Mouse (Mus musculus) urinary bladder, postnatal 10 days (tissue): ENCODE data around the gene Thra.
A peak's percentile ranks its signal among the peaks of the same experiment; 100 is the strongest.

Source experiments
- DNase-seq: peaks from one replicate; pipeline ENCODE4 v3.0.0; 2022; ENCODE audit warnings: low spot score

The Thra gene

GRCm38 (mm10) chr11:98765421-98766309, 25.2 kb downstream of the Thra start:
- DNase-seq, result no peak

GRCm38 (mm10) chr11:98766346-98766745, 25.9 kb downstream of the Thra start:
- DNase-seq, result no peak

GRCm38 (mm10) chr11:98766816-98767215, 26.4 kb downstream of the Thra start:
- no peak for DNase-seq

- no peak for DNase-seq
Observed at GRCm38 (mm10) chr11:98767276-98767675, 26.8 kb downstream of the Thra start.

GRCm38 (mm10) chr11:98767713-98768112, 27.3 kb downstream of the Thra start:
- DNase-seq, result no peak

- no peak for DNase-seq
Observed at GRCm38 (mm10) chr11:98768127-98769006, 27.9 kb downstream of the Thra start.

GRCm38 (mm10) chr11:98769007-98769954, 28.8 kb downstream of the Thra start:
- DNase-seq, result no peak

- DNase-seq, result no peak
Observed at GRCm38 (mm10) chr11:98770096-98770975, 29.9 kb downstream of the Thra start.

GRCm38 (mm10) chr11:98771131-98771530, 30.7 kb downstream of the Thra start:
- no peak for DNase-seq

GRCm38 (mm10) chr11:98771844-98772525, 31.5 kb downstream of the Thra start:
- no peak for DNase-seq

GRCm38 (mm10) chr11:98772667-98773171, 32.3 kb downstream of the Thra start:
- DNase-seq, result no peak

- peak; percentile 98 for DNase-seq
Observed at GRCm38 (mm10) chr11:98773635-98774295, 33.3 kb downstream of the Thra start.

GRCm38 (mm10) chr11:98774582-98775347, 34.3 kb downstream of the Thra start, which contains the start of gene Nr1d1:
TSS of gene Nr1d1 (minus strand) at chr11:98775333.
- DNase-seq, result no peak

- peak; percentile 97 for DNase-seq
Observed at GRCm38 (mm10) chr11:98775348-98776051, 35.1 kb downstream of the Thra start.

- no peak for DNase-seq
Observed at GRCm38 (mm10) chr11:98776052-98776764, 35.8 kb downstream of the Thra start.

GRCm38 (mm10) chr11:98776843-98777590, 36.6 kb downstream of the Thra start:
- no peak for DNase-seq
